ENCODE assay signal across 8 mouse cellular contexts in the genomic region with DNA sequence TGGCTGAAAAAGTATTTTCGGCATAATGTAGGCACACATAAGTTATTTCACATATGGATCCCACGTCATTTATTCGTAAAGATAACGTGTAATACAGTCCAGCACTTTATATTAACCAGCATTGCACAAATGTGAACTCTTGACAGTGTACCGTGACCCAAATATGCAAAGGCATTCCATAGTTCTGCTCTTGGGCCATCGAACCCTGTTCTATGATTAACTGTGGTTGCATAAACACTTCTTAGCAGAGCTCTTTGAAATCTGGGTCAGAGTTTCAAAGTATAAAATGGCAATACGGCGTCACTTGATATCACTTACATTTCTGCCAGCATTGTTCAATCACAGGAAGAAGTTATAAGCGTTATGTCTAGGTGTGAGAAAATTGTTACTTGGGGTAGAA. TPM values are rescaled to one million over a fixed set of nuclear protein-coding genes. Genes with fewer than 3 reads are reported as not detected.
A peak's percentile ranks its signal among the peaks of the same experiment; 100 is the strongest.
DNase-seq lines count a peak whose midpoint lies in the region; ATAC-seq and TF ChIP-seq lines count a peak whose summit lies in the region.

No protein-coding gene starts in this region.

- DNase-seq in lung, embryonic 14.5 days, result no peak
- DNase-seq in lung, postnatal 25 days (ENCODE audit: low spot score), result no peak
- DNase-seq in forebrain, embryonic 10.5 days (ENCODE audit: extremely low spot score, low spot score), result no peak
- DNase-seq in limb, embryonic 11.5 days (ENCODE audit: low spot score), result no peak
- no peak for DNase-seq in thymus, adult 18-20 months
- no peak for DNase-seq in gastrocnemius, postnatal 14 days

- no peaks in the 10 kb centered on the region for H3K27me3 ChIP-seq in lung, embryonic 14.5 days (ENCODE audit: insufficient read depth, low read length)
- peaks cover 11% of the 10 kb centered on the region; the same call in 1 of the 2 replicates for H3K27me3 ChIP-seq in forebrain, embryonic 10.5 days (ENCODE audit: poor library complexity, severe bottlenecking)
- H3K27me3 ChIP-seq in limb, embryonic 11.5 days (ENCODE audit: control insufficient read depth, insufficient read depth, low read length), result no peaks in the 10 kb centered on the region
- H3K27me3 ChIP-seq in neural tube, embryonic 15.5 days (replicated peaks), result no peaks in the 10 kb centered on the region

- TF ChIP-seq CTCF in lung, embryonic 14.5 days (IDR thresholded peaks at IDR 0.05; ENCODE audit: low read depth), result no peak

- H3K4me3 ChIP-seq in lung, embryonic 14.5 days (ENCODE audit: low read depth, low read length), result peak overlapping the region; percentile 99
- peak overlapping the region; percentile 91 for H3K4me3 ChIP-seq in forebrain, embryonic 10.5 days
- H3K4me3 ChIP-seq in limb, embryonic 11.5 days (ENCODE audit: low read depth, low read length), result peak overlapping the region; percentile 99; the same call in 1 of the 2 replicates
- H3K4me3 ChIP-seq in neural tube, embryonic 15.5 days (replicated peaks), result peak overlapping the region; percentile 100

- H3K4me1 ChIP-seq in lung, embryonic 14.5 days (ENCODE audit: insufficient read depth), result peaks cover 9% of the 10 kb centered on the region
- H3K4me1 ChIP-seq in forebrain, embryonic 10.5 days, result peaks cover 37% of the 10 kb centered on the region
- peaks cover 9% of the 10 kb centered on the region; the same call in 1 of the 2 replicates for H3K4me1 ChIP-seq in limb, embryonic 11.5 days (ENCODE audit: control insufficient read depth, insufficient read depth, low read length)
- H3K4me1 ChIP-seq in neural tube, embryonic 15.5 days, result peaks cover 34% of the 10 kb centered on the region

- 0 out of 2 replicates have a peak, but pooled peaks cover 4% of the 10 kb centered on the region for H3K36me3 ChIP-seq in lung, embryonic 14.5 days (ENCODE audit: insufficient read depth)
- H3K36me3 ChIP-seq in forebrain, embryonic 10.5 days (replicated peaks), result no peaks in the 10 kb centered on the region; the same call in 1 of the 2 replicates
- H3K36me3 ChIP-seq in limb, embryonic 11.5 days (ENCODE audit: control insufficient read depth, insufficient read depth, low read length), result no peaks in the 10 kb centered on the region
- no peaks in the 10 kb centered on the region for H3K36me3 ChIP-seq in neural tube, embryonic 15.5 days

- peak overlapping the region; percentile 93 for H3K4me2 ChIP-seq in lung, embryonic 14.5 days
- H3K4me2 ChIP-seq in limb, embryonic 11.5 days (ENCODE audit: low read depth, severe bottlenecking), result peak overlapping the region; percentile 81; the same call in 1 of the 2 replicates
- H3K4me2 ChIP-seq in neural tube, embryonic 15.5 days, result peak overlapping the region; percentile 82

- H3K9me3 ChIP-seq in lung, embryonic 14.5 days (ENCODE audit: low read depth, low read length), result no peaks in the 10 kb centered on the region
- no peaks in the 10 kb centered on the region for H3K9me3 ChIP-seq in forebrain, embryonic 10.5 days
- H3K9me3 ChIP-seq in limb, embryonic 11.5 days (ENCODE audit: control insufficient read depth, low read length), result no peaks in the 10 kb centered on the region
- H3K9me3 ChIP-seq in neural tube, embryonic 15.5 days (replicated peaks), result no peaks in the 10 kb centered on the region

- peak overlapping the region; percentile 96 for H3K9ac ChIP-seq in lung, embryonic 14.5 days
- peak overlapping the region; percentile 96; the same call in 1 of the 2 replicates for H3K9ac ChIP-seq in limb, embryonic 11.5 days (ENCODE audit: low read length)
- peak overlapping the region; percentile 89 for H3K9ac ChIP-seq in neural tube, embryonic 15.5 days (replicated peaks)

- WGBS in lung, embryonic 14.5 days, result 72% methylated on average over 9 of the region's 9 CpGs
- WGBS in forebrain, embryonic 10.5 days, result 91% methylated on average over 9 of the region's 9 CpGs
- 91% methylated on average over 9 of the region's 9 CpGs for whole genome bisulfite sequencing in limb, embryonic 11.5 days
- WGBS in neural tube, embryonic 15.5 days, result 93% methylated on average over 9 of the region's 9 CpGs

- intact Hi-C loops in gastrocnemius, postnatal 14 days (cut with DNase I; ENCODE audit: low total_unique reads), result no loop called here

- H3K27ac ChIP-seq in lung, embryonic 14.5 days (ENCODE audit: low read depth), result peak overlapping the region; percentile 88; the same call in 1 of the 2 replicates
- H3K27ac ChIP-seq in forebrain, embryonic 10.5 days, result peak overlapping the region; percentile 97; the same call in 1 of the 2 replicates
- H3K27ac ChIP-seq in limb, embryonic 11.5 days (replicated peaks; ENCODE audit: low read depth, low read length), result no peak overlapping the region
- H3K27ac ChIP-seq in neural tube, embryonic 15.5 days (replicated peaks), result peak overlapping the region; percentile 96; the same call in 1 of the 2 replicates

- no peak for ATAC-seq in lung, embryonic 14.5 days (ENCODE audit: insufficient read depth)
- ATAC-seq in limb, embryonic 11.5 days (ENCODE audit: insufficient number of reproducible peaks, low FRiP score, low TSS enrichment, low read depth), result no peak
- ATAC-seq in neural tube, embryonic 15.5 days (ENCODE audit: low FRiP score), result no peak
- no peak for ATAC-seq in cerebellum, adult (ENCODE audit: insufficient number of reproducible peaks, low FRiP score, low TSS enrichment)

RNA-seq across cellular contexts. Expression of a gene that starts 0.9 kb away (rescaled TPM):
- polyA plus RNA-seq in lung, embryonic 14.5 days (2014; fragmentation: Nextera tagmentation; extraction: Ambion mirVana), result 98.6 and 107 TPM in 2 replicates
- 123 and 133 TPM in 2 replicates for polyA plus RNA-seq in forebrain, embryonic 10.5 days (2016; fragmentation: Nextera tagmentation; extraction: Ambion mirVana)
- polyA plus RNA-seq in limb, embryonic 11.5 days (2014; fragmentation: Nextera tagmentation; extraction: Ambion mirVana), result 136 and 160 TPM in 2 replicates
- polyA plus RNA-seq in neural tube, embryonic 15.5 days (2015; fragmentation: Nextera tagmentation; extraction: Ambion mirVana), result 137 and 144 TPM in 2 replicates
- 10 to 100 TPM; 40.7 to 43.2 TPM for total RNA-seq in gastrocnemius, postnatal 14 days (2021)

RNA-seq across cellular contexts. Expression of a gene that starts 58.9 kb away (rescaled TPM):
- 29.7 and 30.9 TPM in 2 replicates for polyA plus RNA-seq in lung, embryonic 14.5 days (2014; fragmentation: Nextera tagmentation; extraction: Ambion mirVana)
- 47.0 and 47.1 TPM in 2 replicates for polyA plus RNA-seq in forebrain, embryonic 10.5 days (2016; fragmentation: Nextera tagmentation; extraction: Ambion mirVana)
- polyA plus RNA-seq in limb, embryonic 11.5 days (2014; fragmentation: Nextera tagmentation; extraction: Ambion mirVana), result 39.4 and 42.1 TPM in 2 replicates
- polyA plus RNA-seq in neural tube, embryonic 15.5 days (2015; fragmentation: Nextera tagmentation; extraction: Ambion mirVana), result 64.6 TPM in 2 replicates
- 10 to 100 TPM in 1 of 2 experiments, 1 to 10 TPM in 1; 9.0 to 10.2 TPM for total RNA-seq in gastrocnemius, postnatal 14 days (2021)

RNA-seq across cellular contexts. Expression of a gene that starts 59.1 kb away (rescaled TPM):
- 19.2 and 22.2 TPM in 2 replicates for polyA plus RNA-seq in lung, embryonic 14.5 days (2014; fragmentation: Nextera tagmentation; extraction: Ambion mirVana)
- polyA plus RNA-seq in forebrain, embryonic 10.5 days (2016; fragmentation: Nextera tagmentation; extraction: Ambion mirVana), result 25.2 and 29.1 TPM in 2 replicates
- polyA plus RNA-seq in limb, embryonic 11.5 days (2014; fragmentation: Nextera tagmentation; extraction: Ambion mirVana), result 22.9 and 23.3 TPM in 2 replicates
- 24.2 and 37.1 TPM in 2 replicates for polyA plus RNA-seq in neural tube, embryonic 15.5 days (2015; fragmentation: Nextera tagmentation; extraction: Ambion mirVana)
- 10 to 100 TPM; 15.8 to 17.4 TPM for total RNA-seq in gastrocnemius, postnatal 14 days (2021)
